Mouse (Mus musculus) urinary bladder, postnatal 25 days (tissue): ENCODE results near the gene Syt12.
A peak's percentile ranks its signal among the peaks of the same experiment; 100 is the strongest.

Source experiments
- DNase-seq: peaks from one replicate; pipeline ENCODE4 v3.0.0; 2022; ENCODE audit warnings: low spot score

Syt12 gene

GRCm38 (mm10) chr19:4404840-4405239, 72.4 kb downstream of the Syt12 start:
- no peak for DNase-seq

- DNase-seq: no peak
Measured at GRCm38 (mm10) chr19:4398959-4399358, 78.3 kb downstream of the Syt12 start.

- DNase-seq: no peak
Measured at GRCm38 (mm10) chr19:4398630-4398948, 78.7 kb downstream of the Syt12 start.

GRCm38 (mm10) chr19:4397798-4398629, 79.2 kb downstream of the Syt12 start, which contains the start of gene Kdm2a:
Gene Kdm2a, minus strand, starts transcription at chr19:4398285.
- DNase-seq: peak; percentile 54

- DNase-seq: peak; percentile 90
Measured at GRCm38 (mm10) chr19:4396998-4397797, 80.0 kb downstream of the Syt12 start.

DNA sequence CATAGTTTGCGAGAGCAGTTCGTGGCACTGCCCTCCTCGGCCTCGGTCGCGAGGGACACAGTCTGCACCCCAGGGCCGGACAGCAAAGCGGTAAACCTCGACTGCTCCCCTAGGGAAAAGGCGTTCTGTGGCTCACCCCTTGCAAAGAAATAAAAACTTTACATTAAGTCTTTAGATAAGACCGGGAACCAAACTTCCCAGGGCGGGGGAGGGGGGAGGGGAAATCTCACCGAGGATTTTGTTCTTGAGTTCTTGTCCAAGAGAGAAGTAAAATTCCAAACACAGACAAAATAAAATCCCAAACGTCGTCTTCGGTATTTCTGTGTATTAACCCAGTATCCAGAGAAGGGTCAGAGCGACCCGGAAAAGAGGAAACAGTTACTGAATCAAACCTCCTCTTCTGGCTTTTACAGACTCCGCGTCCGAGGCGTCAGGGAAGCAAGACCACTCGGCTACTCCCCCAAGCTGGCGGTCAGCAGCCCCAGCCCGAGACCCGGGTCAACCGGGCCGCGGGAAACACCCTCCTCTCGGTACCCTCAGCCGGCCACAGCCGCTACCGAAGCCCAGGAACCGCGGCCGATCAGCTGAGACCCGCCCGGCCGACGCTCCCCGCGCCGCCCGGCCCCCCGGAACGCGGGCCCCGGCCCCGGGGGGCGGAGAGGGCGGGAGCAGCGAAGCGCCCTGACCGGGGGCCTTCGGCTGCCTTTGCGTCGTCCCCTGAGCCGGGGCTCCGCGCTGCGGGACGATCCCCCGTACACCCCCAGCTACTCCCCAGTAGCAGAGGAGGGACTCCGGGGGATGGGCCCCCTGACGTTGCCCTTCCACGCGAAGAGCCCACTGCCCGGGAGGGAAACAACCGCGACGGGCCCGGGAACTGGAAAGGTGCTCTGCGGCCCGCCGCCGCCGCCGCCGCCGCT, 80.9 kb downstream of the Syt12 start:
- DNase-seq: peak; percentile 29
